Mouse (Mus musculus): ENCODE measurements at regions not wholly inside any gene's neighbourhood (a gene's known extent, or its start where the extent isn't known, plus 50 kb on each side); places are given as distances from the start of the nearest gene placed in this dataset.
A peak's percentile ranks its signal among the peaks of the same experiment; 100 is the strongest.

DNA sequence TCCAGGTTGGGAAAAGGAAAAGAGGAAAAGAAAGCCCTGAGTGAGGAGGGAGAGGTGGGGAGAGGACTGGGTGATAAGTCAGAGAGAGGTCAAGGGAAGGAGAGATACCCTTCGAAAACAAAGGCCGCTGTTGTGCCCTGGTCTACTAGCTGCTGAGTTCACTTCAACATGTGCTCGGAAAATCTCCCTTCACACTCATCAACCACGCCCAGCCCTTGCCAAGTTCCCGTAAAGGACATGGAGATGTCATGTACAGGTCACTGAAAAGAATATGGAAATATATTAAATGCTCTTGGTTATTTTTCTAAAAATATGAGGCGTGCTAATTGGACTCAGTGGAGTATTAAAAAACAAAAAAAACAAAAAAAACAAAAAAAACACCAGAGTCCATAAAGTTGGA lies 359.5 kb upstream of the Actbl2 start:
- no peak for DNase-seq (ENCODE audit: low spot score)

DNA sequence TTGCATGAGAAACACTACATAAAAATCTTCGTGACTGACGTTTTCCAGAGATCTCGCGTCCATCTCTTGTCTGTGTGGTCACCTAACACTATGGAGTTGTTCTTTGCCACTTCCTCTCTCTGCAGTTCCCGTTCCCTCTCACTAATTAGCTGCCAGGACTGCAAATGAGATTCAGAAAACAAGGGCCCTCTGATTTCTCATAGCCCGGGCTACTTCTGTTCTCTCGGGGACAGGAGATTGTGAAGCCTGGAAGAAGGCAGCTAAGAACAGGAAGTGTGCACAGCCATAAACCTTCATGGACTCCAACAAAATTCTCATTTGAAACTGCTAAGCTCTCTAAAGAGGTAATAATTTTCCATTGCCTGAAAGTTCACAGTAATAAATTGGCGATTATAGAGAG lies 358.9 kb upstream of the Actbl2 start:
- no peak for DNase-seq (ENCODE audit: low spot score)

DNA sequence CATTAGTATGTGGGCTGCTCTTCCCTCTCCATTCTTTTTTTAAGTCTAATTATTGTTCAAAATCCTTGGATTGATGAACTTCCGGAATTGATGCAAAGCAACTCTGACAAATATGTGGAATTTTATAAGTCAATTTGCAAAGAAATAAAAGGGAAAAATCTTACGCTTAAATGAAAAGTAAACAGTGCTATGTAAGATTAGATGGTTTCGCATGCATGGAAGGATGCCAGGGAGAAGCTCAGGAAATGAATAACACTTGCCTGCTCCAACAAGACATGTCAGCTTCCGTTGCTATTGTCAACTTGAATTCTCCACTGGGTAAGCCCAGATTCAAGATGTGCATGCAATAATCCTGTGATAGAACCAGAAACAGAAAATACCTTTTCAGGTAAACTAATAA lies 357.2 kb upstream of the Actbl2 start:
- DNase-seq (ENCODE audit: low spot score), result no peak

DNA sequence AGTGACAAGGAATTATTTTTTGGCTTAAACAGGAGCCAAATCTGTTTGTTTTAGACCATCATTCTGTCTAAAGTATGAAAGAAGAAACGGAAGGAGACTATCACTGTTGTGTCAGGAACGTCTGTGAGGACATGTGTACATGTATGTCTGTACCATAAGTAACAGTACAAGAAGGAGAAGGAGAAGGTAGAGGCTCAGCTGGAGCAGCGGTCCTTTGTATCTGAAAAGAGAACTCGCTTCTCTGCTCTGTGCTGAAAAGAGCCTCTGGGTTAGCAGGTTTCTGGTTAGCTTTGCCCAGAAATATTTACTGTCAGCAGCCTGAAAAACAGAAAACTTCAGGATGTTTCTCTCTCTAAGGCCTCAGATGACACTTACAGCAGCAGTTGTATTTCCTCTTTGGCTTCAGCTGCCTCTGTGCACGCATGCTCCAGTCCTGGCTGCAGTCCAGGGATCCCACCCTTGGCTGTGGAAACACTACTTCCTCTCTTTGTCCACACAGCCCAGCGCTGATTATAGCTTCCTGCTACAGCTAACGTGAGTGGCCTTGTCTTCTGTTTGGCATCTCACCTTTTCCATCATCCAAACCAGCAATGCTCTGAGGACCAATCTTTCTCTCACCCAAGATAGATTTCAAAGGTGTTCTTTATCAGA lies 351.7 kb upstream of the Actbl2 start:
- DNase-seq (ENCODE audit: low spot score), result no peak

DNA sequence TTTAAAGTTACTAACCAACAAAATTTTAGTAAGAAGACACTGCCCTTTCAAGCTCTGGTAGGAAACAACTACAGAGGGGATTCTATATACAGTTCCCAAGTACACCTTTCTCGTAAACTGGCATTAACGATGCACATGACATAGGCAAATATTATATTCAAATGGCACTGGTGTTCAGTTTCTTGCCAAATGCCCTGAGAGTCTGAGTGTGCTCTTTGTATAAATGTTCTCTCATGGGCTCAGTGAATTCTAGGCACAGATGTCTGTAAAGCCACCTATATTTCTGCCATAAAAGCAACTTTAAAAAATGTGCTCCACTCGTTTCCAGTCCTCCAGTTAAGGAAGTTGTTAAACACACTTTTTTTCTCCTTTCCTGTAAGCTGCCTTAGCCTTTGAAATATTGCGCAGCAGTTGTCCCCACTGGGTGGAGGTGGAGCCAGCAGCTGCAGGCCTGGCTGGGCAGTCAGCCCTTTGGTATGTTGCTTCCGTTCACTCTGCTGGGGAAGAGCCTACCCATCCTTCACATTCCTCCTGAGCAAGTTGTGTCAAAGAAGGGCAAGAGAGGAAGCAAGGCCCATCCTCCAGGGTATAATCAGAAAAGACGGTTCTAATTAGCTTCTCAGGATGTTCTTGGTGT lies 347.4 kb upstream of the Actbl2 start:
- peak; percentile 11 for DNase-seq (ENCODE audit: low spot score)

DNA sequence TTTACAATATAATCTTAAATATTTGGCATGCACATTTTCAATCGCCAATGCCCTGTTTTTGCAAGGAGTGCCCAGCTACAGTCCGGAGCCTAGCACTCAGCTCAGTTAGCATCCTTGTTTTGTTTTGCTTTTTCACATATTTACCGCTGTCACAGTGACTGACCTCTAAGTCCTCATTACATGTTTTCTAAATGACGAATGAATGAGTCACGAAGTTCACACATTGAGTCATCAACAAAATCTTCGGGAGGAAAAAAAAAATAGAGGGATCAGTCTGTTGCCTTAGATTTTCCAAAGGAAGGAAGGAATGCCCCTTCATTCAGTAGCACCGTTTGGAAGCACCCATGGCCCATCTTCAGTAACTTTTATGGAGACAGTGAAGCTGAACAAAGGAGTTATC lies 342.9 kb upstream of the Actbl2 start:
- DNase-seq (ENCODE audit: low spot score), result no peak

DNA sequence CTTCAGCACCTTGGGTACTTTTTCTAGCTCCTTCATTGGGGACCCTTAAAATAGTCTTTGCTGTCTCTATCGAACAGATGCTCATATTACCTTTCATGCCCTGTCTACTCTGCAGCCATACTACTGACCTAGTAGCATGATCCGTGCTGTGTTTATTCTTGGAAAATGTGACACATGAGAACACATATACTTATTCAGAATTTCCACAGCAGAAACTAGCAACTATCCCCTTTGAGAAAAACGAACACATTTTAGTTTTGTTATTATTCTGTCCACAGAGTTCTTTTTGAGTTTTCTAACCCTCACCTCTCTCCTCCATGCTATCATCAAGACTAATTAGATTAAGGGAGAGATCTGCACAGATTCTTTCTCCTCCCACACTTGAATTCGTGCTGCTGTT lies 341.6 kb upstream of the Actbl2 start:
- DNase-seq (ENCODE audit: low spot score), result no peak

DNA sequence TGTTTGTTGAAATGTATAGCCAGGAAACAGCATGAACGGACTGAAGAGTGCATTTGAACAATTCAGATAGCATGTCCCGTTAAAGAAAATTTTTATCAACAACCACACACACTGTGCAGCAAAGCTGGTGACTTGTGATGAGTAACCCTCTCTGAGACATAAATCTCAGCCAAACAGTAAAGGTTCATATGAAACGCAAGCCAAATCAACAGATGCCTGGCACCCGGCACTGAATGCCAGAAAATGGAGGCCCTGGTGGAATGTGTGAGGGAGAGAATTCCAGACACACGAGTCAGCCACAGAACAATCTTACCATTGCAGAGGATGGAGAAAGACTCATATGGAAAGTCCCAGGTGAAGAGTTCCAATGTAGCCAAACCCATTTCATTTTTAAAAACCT lies 341.1 kb upstream of the Actbl2 start:
- DNase-seq (ENCODE audit: low spot score), result no peak

DNA sequence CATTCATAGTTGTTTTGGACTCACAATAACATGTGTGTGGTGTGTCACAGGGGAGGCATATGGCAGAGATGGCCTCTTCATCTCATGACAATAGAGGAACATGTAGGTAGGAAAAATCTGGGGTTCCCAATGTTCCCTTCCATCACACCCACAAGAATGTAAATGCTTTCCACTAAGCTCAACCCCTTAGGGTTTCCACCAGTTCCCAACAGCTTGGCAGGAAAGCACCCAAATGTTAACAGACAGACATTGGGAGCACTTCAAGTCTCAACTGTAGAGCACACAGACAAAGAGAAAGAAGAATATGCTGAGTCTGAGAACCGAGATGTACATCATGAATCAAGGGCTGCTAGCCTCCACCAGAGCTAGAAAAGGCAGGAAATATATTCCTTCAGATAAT lies 339.7 kb upstream of the Actbl2 start:
- no peak for DNase-seq (ENCODE audit: low spot score)

DNA sequence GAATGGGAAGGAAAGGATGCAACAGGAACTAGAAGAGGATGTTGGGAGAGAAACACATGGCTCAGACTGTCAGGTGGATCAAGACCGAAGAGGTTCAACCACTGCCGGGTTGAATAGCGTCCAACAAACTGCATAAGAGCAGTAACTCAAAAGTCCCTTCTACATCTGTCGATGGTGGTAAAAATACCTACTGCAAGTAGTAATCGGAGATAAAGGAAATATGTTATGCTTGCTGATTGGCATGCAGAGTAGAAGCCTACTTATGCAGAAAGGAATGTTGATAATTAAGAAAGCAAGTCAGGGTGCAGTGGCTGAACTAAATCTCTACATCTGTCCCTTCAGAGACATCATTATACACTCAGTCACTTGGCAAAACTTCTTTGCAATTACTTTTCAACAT lies 330.9 kb upstream of the Actbl2 start:
- DNase-seq (ENCODE audit: low spot score), result no peak

DNA sequence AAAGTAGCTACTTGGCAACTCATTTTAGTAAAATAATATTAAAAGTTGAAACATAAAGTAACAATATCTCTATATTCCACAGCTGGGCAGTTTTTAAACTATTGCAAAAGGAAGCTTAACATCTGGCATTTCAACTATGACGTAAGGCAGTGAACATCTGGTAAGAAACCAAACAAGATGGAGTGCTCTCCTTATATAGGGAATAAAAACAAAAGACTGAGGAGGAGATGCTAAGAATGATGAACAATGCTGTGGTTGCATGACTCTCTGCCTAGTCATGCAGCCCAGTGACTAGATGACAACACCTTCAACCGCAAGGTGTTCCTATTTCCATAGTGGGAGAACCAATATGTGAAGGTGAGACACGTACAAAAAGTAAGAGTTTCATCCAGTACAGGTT lies 329.9 kb upstream of the Actbl2 start:
- no peak for DNase-seq (ENCODE audit: low spot score)

DNA sequence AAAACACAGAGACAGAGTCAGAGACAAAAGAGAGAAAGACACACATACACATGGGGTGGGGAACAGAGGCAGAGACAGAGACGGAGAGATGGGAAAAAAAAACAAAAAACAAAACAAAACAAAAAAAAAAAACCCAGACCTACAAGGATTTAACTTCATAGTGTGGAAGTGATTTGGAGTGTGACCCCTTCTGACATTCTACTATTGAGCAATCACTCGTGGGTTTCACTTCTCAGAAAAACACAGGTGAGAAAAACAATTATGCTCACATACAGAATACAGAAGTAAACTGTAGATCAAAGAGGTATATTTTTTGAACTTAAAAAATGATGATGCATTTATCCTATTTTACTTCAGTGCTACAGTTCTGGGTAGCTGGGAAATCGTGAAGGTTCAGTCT lies 326.7 kb upstream of the Actbl2 start:
- DNase-seq (ENCODE audit: low spot score), result no peak

DNA sequence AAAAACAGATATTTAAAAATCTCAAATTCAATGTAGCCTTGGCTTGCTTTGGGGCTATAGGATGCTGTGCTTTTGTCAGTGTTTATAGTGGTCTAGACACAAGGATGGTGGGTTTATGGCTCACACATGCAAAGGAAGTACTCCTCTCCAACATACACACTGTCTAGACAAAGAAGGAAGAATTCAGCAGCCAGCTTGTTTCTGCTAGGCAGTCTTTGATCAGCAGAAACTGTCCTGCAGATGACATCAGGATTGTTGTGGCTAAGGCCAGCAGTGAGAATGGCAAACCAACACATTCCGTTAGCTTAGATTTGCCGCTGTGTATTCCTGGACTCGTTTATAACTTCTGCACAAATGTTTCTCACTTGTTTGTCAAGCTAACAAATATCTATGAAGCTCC lies 325.9 kb upstream of the Actbl2 start:
- no peak for DNase-seq (ENCODE audit: low spot score)

DNA sequence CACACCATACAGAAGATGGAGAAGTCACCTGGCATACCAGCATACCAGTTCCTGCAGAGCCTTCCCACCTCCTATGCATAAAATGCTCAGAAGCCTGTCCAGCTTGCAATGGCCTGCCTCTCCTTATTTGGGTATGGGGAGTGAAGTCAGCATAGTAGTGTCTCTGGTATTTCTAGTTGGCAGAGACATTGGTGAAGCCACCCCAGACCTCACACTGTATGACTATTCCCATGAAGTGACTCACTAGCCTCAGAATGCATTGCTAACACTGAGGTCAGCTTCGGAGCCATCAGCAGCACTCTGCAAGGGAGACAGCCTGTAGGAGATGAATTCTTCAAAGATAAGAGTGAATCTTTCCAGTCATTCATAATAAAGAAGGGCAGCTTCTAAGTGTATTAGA lies 325.2 kb upstream of the Actbl2 start:
- no peak for DNase-seq (ENCODE audit: low spot score)

DNA sequence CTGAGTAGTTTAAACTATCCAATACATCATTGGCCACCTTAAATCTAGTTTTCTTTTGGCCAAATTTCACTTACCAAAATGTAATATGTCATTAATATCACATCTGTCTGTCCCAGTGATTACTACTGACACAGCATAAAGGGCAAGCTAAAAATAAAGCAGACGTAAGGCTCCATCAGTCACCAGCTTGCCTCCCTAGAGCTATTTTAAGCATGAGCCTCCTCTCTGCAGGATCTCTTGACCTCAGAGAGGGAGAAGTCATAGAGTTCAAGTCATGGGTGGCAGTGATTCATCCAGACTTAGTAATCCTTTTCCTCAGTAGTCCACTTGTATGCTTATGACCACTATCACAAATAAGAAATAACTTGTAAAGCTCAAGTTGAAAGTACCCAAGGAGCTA lies 313.2 kb upstream of the Actbl2 start:
- no peak for DNase-seq (ENCODE audit: low spot score)

DNA sequence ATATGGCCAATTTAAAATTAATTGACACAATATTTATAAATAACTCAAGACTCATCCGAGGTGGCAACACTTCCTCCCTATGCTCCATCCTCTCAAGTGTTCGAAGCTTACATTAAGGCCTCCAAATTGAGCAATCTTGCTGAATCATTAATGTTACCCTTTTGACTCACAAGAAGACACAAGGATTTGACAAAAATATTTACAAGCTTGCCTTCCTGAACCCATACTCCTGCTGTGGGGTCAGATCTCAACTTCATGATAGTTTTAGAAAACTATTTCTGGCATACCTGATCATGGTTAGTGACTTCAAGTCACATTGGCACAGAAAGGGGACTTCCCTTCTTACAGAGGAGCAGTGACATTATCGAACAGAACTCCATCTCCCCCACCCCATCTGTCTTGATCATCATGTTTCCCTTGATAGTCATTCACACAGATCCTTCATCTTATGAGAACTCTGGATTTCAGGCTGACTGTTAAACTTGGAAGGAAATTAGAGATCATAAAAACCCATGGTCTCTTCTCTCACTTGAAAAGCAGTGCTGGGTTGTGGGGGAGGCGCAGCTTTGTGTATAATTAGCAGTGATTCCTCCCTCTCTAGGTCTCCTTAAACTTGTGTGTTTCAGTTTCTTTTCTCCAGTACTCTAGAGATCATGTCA lies 311.7 kb upstream of the Actbl2 start:
- no peak for DNase-seq (ENCODE audit: low spot score)

DNA sequence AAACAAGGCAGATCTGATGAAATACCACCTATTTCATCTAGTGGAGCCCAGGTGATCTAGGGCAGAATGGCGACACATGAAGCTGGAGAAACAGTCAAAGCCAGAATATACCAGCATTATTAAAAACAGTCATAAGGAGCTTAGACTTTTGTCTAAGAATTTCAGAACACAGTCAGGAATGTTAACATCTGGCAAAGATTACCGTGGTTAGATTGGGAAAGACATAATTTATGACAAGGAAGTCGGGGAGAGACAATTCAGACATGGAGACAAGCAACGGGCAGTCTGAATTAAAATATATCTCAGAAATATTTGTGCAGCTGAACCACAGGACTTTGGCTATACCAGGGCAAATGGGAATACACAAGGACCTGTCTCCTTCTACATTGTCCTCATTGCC lies 310.8 kb upstream of the Actbl2 start:
- DNase-seq (ENCODE audit: low spot score), result no peak

DNA sequence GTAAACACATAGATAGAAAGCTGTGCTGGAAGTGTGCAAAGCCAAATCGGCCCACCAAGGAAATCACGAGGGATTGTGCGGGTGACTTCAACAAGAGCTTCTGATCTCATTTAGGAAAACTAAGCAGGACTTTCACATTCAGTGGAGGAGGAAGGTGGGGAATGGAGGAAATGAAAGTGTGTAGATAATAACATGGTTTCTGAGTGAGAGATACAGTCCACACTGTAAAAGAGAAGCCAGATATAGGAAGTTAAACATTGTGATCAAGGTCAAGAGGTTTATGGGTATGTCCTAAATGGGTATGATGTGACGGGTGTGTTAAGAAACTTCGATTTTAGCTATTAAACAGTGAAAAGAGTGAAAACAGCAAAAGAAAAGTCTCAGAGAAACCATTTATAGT lies 310.1 kb upstream of the Actbl2 start:
- no peak for DNase-seq (ENCODE audit: low spot score)

DNA sequence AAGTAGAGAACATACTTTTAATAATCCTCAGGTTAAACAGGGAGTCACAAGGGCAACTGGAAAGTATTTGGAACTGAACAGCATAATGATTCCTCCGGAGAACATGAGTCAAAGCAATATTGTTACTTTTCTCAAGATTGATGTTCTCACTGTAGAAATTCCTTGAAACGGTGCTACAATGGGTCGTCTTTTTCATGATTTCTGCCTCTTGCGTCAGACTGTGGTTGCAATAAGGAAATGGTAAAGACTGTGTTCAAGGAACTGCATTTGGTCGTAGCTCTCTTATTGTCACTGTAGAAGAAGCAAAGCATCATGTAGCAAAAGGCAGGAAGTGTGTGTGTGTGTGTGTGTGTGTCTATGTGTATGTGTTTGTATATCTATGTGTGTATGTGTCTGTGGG lies 294.6 kb upstream of the Actbl2 start:
- no peak for DNase-seq (ENCODE audit: low spot score)

DNA sequence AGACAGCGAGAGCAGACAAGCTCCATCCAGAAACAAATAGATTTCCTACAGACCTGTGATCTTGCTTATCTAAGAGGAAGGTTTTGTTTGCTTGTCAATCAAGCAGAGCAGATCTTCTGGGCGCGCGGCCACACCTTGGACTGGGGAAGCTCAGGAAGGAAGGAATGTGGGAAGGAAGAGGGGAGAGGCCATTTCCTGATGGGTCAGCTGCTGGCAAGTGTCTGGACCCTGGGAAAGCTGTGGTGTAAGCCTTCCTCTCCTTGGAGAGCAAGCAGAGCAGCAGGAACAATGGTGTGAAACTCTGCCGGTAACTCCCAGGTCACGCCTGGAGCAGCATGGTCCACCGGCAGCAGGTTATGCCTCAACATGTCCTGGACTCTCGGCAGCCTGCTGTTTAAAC lies 287.7 kb upstream of the Actbl2 start:
- no peak for DNase-seq (ENCODE audit: low spot score)

DNA sequence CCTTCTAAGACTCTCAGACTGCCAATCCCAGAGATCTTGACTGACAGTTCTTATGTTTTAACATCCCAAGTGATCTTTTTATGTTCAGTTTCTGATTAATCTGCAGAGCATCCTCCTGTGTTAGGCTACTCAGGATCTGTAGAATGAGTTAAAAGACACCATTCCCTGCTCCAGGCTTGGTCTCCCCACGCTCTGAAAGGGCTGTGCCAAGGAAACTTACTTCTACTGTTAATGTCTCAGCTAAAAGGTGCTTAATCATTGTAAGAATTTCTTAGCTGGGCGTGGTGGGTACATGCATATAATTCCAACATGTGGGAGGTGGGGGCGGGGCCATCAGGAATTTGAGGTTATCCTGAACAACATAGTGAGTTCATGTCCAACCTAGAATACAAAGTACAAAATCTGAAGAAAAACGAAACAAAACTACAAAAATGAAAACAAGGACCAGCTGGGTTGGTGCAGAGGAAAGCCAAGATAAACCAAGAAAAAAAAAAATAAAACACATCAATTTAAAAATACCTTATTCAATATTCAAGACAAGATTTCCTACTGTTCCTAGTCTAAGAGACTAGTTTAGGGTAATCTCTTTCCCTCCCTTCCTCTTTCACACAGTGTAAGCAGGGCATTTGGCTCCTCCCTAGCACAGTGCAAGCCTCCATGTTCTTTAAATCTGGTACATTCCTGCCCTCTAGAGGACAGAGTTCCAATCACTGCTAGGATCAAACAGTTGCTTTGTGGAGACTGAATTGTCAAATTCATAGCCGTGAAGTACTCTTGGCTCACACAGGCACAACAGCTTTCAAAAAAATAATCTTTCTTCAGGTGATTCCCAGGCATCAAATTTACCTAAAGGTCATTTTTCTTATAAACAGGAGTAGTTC lies 286.9 kb upstream of the Actbl2 start:
- peak; percentile 42 for DNase-seq (ENCODE audit: low spot score)

DNA sequence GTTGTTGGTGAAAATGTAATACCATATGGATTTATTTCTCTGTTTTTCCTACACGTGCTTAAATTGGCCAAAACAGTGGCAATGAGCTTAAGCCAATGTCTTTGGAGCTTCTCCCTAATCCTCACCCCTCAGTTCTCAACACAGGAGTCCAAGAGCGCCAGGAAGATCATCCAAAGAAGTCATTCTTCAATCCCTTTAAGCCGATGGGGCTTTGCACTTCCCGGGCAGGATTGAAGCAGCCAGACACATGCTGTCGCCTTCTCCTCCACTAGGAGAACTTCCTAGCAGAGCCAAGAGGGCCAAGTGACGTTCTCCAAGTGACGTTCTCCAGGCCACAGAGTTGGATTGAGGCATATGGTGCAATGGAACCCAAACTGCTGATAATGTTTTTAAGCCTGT lies 286.3 kb upstream of the Actbl2 start:
- no peak for DNase-seq (ENCODE audit: low spot score)
